Mouse (Mus musculus) embryonic facial prominence, embryonic 13.5 days (tissue): ENCODE results near the gene Dbn1. TPM values are rescaled to one million over a fixed set of nuclear protein-coding genes. Genes with fewer than 3 reads are reported as not detected.

Experiments
- ATAC-seq: fragments of 200-750 bp; cut with Nextera tagmentation; 2 replicates; pipeline ENCODE4 v1.8.0; 2017; ENCODE audit warnings: low read depth; ENCODE audit not compliant: insufficient number of reproducible peaks, insufficient read depth, low FRiP score, low TSS enrichment
- H3K27ac ChIP-seq: fragments of 300-500 bp; sonication (generic); 2 replicates; pipeline ENCODE4 v1.5.1; 2015; ENCODE audit warnings: moderate library complexity, mild to moderate bottlenecking, inconsistent platforms
- H3K27me3 ChIP-seq: fragments of 300-500 bp; sonication (generic); 2 replicates; pipeline ENCODE4 v1.6.1; 2015; ENCODE audit warnings: mild to moderate bottlenecking, inconsistent platforms
- H3K36me3 ChIP-seq: fragments of 300-500 bp; sonication (generic); 2 replicates; pipeline ENCODE4 v1.6.1; 2015; ENCODE audit warnings: mild to moderate bottlenecking, inconsistent platforms
- H3K4me1 ChIP-seq: fragments of 300-500 bp; sonication (generic); 2 replicates; pipeline ENCODE4 v1.6.1; 2015; ENCODE audit warnings: inconsistent platforms
- H3K4me2 ChIP-seq: fragments of 300-500 bp; sonication (generic); 2 replicates; pipeline ENCODE4 v1.6.1; 2015; ENCODE audit warnings: moderate library complexity, mild to moderate bottlenecking, inconsistent platforms
- H3K4me3 ChIP-seq: fragments of 300-500 bp; sonication (generic); 2 replicates; pipeline ENCODE4 v1.5.1; 2015; ENCODE audit warnings: mild to moderate bottlenecking, inconsistent platforms
- H3K9ac ChIP-seq: fragments of 300-500 bp; sonication (generic); 2 replicates; pipeline ENCODE4 v1.6.1; 2015; ENCODE audit warnings: mild to moderate bottlenecking, inconsistent platforms
- H3K9me3 ChIP-seq: fragments of 300-500 bp; sonication (generic); 2 replicates; pipeline ENCODE4 v1.6.1; 2016; ENCODE audit warnings: inconsistent platforms
- WGBS: fragments of 180-500 bp; shearing (Covaris S2); methylation state at CpG from one replicate; pipeline ENCODE4 v1.1.7; 2015; ENCODE audit warnings: mixed read lengths; 5-methylcytosine and 5-hydroxymethylcytosine counted together
- polyA plus RNA-seq: library from polyadenylated mRNA; unstranded; fragments of >200 nt; fragmentation: Nextera tagmentation; extraction: Ambion mirVana; gene quantifications from 2 replicates; pipeline ENCODE4 v1.2.1, GENCODE M21; 2015

Dbn1 gene
- polyA plus RNA-seq, 1 experiment from 2014 or later: 276 TPM

DNA sequence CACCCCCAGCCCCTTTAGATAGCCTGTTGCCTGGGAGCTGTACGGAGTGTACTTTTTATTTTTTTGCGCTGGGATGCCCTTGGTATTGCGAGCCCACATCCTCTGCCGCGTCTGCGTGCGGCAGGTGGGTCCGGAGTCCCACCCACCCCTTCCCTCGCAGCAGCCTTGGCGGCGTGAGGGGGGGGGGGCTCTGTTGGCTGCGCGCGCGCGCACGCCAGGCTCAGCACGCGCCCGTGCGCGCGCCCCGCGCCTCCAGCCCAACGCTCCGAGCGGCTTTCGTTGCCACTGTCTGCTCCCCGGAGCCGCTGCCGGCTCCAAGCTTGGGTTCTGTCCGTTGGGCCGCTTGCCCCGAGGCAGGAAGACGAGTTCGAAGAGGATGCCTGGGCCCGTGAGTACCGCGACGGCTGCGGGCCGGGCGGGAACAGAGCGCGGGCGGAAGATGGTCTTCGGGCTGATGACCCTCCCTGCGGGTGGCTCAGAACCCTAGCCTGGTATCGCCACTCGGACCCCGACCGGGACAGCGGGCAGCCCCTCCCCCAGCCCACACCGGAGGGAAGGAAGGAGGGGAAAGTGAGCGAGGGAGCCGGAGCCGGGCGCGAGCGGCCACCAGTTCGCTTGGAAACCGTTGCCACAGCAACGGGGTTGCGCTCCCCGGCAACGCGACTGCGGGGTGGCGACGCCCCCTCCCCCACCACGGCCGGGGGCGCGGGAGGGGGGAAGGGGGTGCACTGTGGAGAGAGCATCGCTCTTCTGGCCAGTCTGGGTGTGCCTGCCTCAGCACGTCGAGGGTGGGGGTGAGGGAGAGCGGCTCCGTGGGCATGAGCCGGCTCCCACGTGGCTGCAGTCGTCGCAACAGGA, 23.7 kb downstream of the Dbn1 start, which contains the start of gene Prr7:
Gene Prr7 (plus strand): TSS at position 241 of the 858 bp plus-strand sequence.
- Histone ChIP-seq H3K9me3 (no peaks in the 10 kb centered on the region), H3K4me2 (peak within 1 kb of the TSS; percentile 89), H3K9ac (peak within 1 kb of the TSS; percentile 85), H3K27ac (peak within 1 kb of the TSS; percentile 86), H3K27me3 (no peaks in the 10 kb centered on the region), H3K4me1 (peaks cover 36% of the 10 kb centered on the region), H3K4me3 (peak within 1 kb of the TSS; percentile 75), H3K36me3 (peaks cover 30% of the 10 kb centered on the region)
- WGBS: under 1% methylated on average over 71 of the region's 84 CpGs
- peak; percentile 75 for ATAC-seq

DNA sequence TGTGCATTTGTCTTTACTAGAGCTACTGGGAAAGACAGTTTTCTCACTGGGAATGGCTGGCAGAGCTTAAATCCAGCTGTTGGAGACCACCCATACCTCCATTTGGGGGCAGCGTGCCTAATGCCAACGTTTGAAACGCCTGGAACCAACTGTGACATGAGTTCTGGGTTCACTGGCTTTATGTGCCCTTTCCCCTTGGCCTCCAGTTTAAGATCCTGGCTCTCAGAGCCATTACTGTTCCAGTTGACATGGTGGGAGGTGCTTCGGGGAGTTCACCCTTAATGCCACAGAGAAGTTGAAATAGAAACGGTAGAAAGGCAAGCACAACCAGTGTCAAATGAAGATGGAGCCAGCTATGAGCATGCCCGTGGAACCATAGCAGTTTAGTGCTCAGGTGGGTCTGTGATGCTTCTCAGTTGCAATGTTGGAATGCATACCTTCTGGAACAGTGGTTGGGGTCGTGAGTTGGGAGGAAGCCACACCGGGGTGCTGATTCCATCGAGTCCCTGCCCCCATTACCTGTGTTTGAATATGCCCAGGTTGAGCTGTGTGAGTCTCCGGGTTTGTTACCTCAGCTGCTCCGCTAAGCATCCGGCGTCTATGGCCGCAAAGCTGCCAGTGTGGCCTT, 24.4 kb downstream of the Dbn1 start:
- Histone ChIP-seq H3K9me3 (no peaks in the 10 kb centered on the region), H3K4me3 (peak overlapping the region; percentile 75), H3K36me3 (peaks cover 38% of the 10 kb centered on the region), H3K27me3 (no peaks in the 10 kb centered on the region), H3K4me1 (peaks cover 31% of the 10 kb centered on the region), H3K9ac (peak overlapping the region; percentile 85), H3K4me2 (peak overlapping the region; percentile 89), H3K27ac (peak overlapping the region; percentile 5; the same call in 1 of the 2 replicates)
- ATAC-seq: no peak
- WGBS: 10% methylated on average over 14 of the region's 14 CpGs

DNA sequence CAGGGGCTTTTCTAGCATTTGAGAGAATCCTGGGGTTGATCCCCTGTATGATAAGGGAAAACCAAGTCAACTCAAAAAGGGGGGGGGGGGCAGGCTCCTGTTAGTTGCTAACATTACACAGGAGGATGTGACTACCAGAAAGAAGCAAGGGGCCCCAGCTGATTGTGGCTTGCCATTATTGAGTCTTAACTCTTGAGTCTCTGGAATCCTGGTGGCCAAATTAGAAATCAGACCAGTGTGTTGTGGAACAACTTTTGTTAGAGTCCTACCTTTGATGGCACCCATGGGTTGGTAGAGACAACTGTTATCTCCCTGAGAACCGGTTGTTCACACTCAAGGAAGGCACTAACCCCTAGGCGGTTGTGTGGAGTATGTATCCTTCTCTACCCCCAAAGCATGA, 24.9 kb downstream of the Dbn1 start:
- H3K4me2 ChIP-seq: no peak overlapping the region
- no peak overlapping the region for H3K27ac ChIP-seq
- peaks cover 43% of the 10 kb centered on the region for H3K36me3 ChIP-seq
- H3K27me3 ChIP-seq: no peaks in the 10 kb centered on the region
- no peaks in the 10 kb centered on the region for H3K9me3 ChIP-seq
- 49% methylated on average over 2 of the region's 2 CpGs for WGBS
- no peak overlapping the region for H3K9ac ChIP-seq
- peaks cover 31% of the 10 kb centered on the region for H3K4me1 ChIP-seq
- H3K4me3 ChIP-seq: 0 out of 2 replicates have a peak overlapping the region, but pooled peaks have one; percentile 75
- ATAC-seq: no peak

DNA sequence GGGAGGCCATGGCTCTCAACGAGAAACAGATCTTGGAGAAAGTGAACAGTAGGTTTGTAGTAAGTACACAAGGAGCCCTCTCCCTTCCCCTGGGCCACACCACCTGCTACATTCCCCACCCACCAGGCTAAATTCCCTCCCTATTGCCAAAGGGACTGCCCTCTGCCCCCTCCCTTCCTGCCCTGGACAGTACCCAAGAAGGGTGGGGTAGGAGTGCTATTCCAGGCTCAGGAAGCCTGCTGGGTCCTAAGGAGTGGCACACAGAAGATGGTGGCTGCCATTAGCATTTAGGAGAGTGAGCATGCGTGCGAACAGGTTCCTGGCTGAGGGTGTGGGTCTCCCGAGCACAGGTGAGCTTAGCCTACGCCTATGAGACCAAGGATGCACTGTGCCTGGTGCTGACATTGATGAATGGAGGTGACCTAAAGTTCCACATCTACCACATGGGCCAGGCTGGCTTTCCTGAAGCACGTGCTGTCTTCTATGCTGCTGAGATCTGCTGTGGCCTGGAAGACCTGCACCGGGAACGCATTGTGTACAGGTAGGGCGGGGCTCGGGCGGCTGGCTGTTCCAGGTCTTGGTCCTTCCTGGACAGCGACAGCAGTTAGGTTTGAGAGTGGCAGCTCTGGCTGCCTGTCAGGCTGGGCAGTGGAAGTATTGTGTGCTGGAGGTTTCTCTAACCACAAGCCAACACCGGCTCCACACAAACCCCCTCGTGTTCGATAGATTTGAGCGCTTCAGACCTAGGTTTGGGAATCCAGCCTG, 35.9 kb downstream of the Dbn1 start:
- 94% methylated on average over 16 of the region's 16 CpGs for WGBS
- no peak for ATAC-seq
- no peak overlapping the region for H3K4me2 ChIP-seq
- peak overlapping the region; percentile 27; the same call in 1 of the 2 replicates for H3K9ac ChIP-seq
- peaks cover 76% of the 10 kb centered on the region for H3K36me3 ChIP-seq
- no peaks in the 10 kb centered on the region for H3K9me3 ChIP-seq
- no peak overlapping the region for H3K27ac ChIP-seq
- H3K4me1 ChIP-seq: peaks cover 17% of the 10 kb centered on the region
- H3K27me3 ChIP-seq: no peaks in the 10 kb centered on the region
- H3K4me3 ChIP-seq: no peak overlapping the region

DNA sequence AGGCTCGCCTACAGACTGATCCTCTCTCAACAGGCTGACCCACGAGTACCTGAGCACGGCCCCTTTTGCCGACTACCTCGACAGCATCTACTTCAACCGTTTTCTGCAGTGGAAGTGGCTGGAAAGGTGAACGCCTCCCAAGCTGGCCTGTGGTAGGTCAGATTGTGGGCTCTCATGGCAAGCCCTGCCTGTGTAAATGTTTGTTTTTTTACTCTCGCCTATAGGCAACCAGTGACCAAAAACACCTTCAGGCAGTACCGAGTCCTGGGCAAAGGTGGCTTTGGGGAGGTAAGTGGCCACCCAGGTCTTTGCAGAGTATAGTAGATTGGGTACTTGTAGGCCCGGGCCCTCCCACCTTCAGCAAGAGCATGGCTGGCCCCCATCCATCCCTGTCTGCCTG, 36.6 kb downstream of the Dbn1 start:
- H3K4me3 ChIP-seq: no peak overlapping the region
- no peak for ATAC-seq
- H3K27ac ChIP-seq: no peak overlapping the region
- no peak overlapping the region for H3K4me2 ChIP-seq
- H3K9me3 ChIP-seq: no peaks in the 10 kb centered on the region
- H3K27me3 ChIP-seq: no peaks in the 10 kb centered on the region
- peaks cover 23% of the 10 kb centered on the region for H3K4me1 ChIP-seq
- WGBS: 91% methylated on average over 10 of the region's 10 CpGs
- peaks cover 70% of the 10 kb centered on the region for H3K36me3 ChIP-seq
- peak overlapping the region; percentile 27; the same call in 1 of the 2 replicates for H3K9ac ChIP-seq

DNA sequence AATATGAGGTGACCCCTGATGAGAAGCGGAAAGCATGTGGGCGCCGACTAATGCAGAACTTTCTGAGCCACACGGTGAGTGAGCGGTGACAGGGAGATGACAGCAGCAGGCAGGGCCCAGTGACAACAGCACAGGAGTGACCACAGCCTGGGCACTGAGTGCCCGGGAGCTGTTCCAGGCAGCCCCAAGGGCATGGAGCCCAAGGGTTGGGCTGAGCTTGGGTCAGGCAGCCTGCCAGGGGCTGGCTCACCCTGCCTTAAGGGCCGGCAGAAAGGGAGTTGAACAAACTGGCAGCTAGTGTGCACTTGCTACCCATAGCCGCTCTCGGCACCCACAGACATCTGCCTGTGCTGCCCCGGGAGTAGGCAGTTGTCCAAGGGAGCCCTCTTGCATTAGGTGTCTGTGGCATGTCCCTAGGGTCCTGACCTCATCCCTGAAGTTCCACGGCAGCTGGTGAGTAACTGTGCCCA, 37.4 kb downstream of the Dbn1 start:
- no peak overlapping the region for H3K4me2 ChIP-seq
- no peaks in the 10 kb centered on the region for H3K9me3 ChIP-seq
- H3K4me3 ChIP-seq: no peak overlapping the region
- 92% methylated on average over 11 of the region's 11 CpGs for WGBS
- H3K36me3 ChIP-seq: peaks cover 63% of the 10 kb centered on the region
- no peaks in the 10 kb centered on the region for H3K27me3 ChIP-seq
- no peak overlapping the region for H3K9ac ChIP-seq
- H3K27ac ChIP-seq: no peak overlapping the region
- no peak for ATAC-seq
- H3K4me1 ChIP-seq: peaks cover 30% of the 10 kb centered on the region

DNA sequence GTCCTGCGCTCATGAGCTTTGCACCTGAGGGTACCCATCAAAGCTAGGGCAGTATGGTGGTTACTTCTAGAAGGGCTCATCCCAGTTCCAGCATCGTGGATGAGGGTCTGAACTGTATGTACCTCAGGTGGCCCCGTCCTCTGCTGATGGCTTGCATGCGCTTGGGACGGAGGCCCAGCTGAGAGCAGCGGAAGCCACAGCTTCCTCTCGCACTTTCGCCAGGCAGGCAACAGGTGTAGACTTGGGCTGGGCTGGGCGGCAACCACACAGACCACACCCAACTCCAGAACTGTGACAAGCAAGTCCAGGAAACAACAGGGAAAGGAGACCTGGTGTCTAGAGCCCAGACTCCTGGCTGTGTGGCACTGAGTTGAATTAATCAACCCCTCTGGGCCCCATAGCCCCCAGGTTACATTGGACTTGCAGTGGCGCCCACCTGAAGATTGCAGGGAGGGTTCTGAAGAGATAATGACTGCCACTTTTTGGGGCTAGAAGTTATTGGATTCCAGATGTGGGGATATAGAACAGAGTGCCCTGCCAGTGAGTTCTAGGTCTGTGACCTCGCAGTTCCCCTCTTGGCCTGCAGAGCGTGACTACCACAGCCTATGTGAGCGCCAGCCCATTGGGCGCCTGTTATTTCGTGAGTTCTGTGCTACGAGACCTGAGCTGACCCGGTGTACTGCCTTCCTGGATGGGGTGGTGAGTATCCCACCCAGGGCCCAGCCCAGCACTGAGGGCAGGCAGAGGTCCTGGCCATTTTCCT, 38.1 kb downstream of the Dbn1 start:
- Histone ChIP-seq H3K27me3 (no peaks in the 10 kb centered on the region), H3K4me3 (no peak overlapping the region), H3K4me2 (no peak overlapping the region), H3K27ac (no peak overlapping the region), H3K9me3 (no peaks in the 10 kb centered on the region), H3K36me3 (peaks cover 56% of the 10 kb centered on the region), H3K4me1 (peaks cover 30% of the 10 kb centered on the region), H3K9ac (no peak overlapping the region)
- 91% methylated on average over 17 of the region's 17 CpGs for whole genome bisulfite sequencing
- ATAC-seq: no peak

DNA sequence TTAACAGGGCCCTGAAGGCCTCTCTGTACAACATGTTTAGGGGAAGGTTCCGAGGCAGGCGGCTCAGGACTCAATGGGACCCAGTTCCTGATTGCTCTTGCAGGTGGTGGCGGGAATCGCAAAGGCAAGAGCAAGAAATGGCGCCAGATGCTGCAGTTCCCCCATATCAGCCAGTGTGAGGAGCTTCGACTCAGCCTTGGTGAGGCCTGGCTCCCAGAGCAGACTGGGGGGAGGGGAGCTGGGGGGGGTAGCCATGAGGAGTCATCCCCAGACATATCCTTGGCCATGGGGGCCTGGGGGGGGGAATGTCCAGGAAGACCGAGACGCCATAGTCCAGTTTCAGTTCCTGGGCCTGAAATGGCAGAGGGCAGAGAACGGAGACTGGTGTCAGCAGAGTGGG, 38.7 kb downstream of the Dbn1 start:
- Histone ChIP-seq H3K4me2 (no peak overlapping the region), H3K4me3 (no peak overlapping the region), H3K27me3 (no peaks in the 10 kb centered on the region), H3K4me1 (peaks cover 30% of the 10 kb centered on the region), H3K9ac (0 out of 2 replicates have a peak overlapping the region, but pooled peaks have one; percentile 6), H3K9me3 (no peaks in the 10 kb centered on the region), H3K27ac (no peak overlapping the region), H3K36me3 (peaks cover 50% of the 10 kb centered on the region)
- WGBS: 93% methylated on average over 9 of the region's 9 CpGs
- ATAC-seq: no peak

DNA sequence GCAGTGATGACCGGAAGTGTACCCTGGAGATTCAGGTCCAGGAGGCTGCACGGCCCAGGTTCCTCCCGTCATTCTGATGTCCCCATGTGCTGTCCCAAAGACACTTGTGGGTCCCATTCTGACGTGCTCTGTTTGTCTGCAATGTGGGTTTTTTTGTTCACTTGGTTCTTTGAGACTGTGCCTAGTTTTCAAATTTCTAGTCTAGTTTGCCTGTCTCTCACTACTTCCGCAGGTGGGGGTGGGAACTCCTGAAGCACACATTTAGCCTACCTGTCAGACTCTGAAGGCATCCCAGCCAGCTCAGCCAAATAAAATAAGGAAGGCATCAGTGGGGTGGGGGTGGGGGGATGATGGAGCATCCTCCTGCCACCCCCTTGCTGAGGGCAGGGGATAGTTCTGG, 39.8 kb downstream of the Dbn1 start:
- Histone ChIP-seq H3K4me1 (peaks cover 37% of the 10 kb centered on the region), H3K9ac (peak overlapping the region; percentile 32; the same call in 1 of the 2 replicates), H3K27ac (no peak overlapping the region), H3K9me3 (no peaks in the 10 kb centered on the region), H3K4me2 (no peak overlapping the region), H3K36me3 (peaks cover 40% of the 10 kb centered on the region), H3K4me3 (no peak overlapping the region), H3K27me3 (no peaks in the 10 kb centered on the region)
- no peak for ATAC-seq
- 82% methylated on average over 5 of the region's 5 CpGs for WGBS

DNA sequence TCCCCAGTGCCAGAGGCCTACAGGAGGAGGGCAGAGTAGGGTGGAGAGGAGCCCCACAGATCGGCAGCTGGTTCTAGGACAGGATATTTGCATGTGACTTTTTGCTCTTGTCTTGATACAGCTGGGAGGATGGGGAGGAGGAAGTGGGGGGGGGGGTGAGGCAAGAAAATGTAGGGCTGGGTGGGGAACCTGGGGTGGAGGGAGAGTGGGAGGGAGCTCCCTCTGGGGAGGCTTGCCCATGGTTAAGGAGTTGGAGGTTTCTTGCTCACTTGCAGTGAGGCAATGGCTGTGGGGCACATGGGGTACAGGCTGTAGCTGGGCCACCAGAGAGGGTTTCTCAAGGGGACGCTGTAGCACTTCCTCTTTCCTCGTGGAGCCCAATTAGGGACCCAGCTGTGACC, 40.4 kb downstream of the Dbn1 start:
- no peak for ATAC-seq
- H3K9me3 ChIP-seq: no peaks in the 10 kb centered on the region
- peaks cover 37% of the 10 kb centered on the region for H3K4me1 ChIP-seq
- no peaks in the 10 kb centered on the region for H3K27me3 ChIP-seq
- peak overlapping the region; percentile 98; the same call in 1 of the 2 replicates for H3K9ac ChIP-seq
- no peak overlapping the region for H3K4me2 ChIP-seq
- no peak overlapping the region for H3K27ac ChIP-seq
- peaks cover 35% of the 10 kb centered on the region for H3K36me3 ChIP-seq
- H3K4me3 ChIP-seq: no peak overlapping the region
- 39% methylated on average over 3 of the region's 3 CpGs for WGBS
